Mouse (Mus musculus) ES-CJ7 (cell line): ENCODE results near the gene Uggt1.

Source experiments
- DNase-seq: peaks from one replicate; pipeline ENCODE4 v3.0.0; 2011; ENCODE audit warnings: low read depth, low spot score

Uggt1 gene

DNA sequence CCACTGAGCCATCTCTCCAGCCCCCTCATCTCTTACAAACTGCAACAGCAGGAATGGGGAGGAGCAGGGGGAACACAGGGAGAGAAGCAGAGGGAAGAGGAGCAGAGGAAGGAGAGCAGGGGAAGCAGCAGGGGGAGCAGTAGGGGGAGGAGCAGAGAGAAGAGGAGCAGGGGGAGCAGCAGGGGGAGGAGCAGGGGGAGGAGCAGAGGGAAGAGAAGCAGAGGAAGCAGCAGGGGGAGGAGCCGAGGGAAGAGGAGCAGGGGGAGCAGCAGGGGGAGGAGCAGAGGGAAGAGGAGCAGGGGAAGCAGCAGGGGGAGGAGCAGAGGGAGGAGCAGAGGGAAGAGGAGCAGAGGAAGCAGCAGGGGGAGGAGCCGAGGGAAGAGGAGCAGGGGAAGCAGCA lies 14.1 kb upstream of the Uggt1 start:
- DNase-seq = peak; percentile 68

DNA sequence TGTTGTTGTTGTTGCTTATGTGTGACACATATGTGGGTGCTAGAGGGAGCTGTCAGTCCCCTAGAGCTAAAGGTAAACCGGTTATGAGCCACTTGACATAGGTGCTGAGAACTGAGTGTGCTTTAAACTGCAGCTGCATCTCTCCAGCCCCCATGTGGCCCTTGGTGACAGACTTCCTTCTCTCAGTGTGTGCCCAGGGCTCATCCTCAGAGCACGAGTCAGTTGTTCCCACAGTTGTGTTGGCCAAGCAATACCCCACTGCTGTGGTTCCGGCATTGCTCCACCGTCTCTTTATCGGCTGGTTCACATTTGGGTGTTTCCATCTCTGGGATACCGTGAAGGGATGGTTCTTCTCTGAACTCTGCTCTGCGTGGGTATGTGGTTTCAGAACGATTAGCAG lies 12.8 kb upstream of the Uggt1 start:
- no peak for DNase-seq

DNA sequence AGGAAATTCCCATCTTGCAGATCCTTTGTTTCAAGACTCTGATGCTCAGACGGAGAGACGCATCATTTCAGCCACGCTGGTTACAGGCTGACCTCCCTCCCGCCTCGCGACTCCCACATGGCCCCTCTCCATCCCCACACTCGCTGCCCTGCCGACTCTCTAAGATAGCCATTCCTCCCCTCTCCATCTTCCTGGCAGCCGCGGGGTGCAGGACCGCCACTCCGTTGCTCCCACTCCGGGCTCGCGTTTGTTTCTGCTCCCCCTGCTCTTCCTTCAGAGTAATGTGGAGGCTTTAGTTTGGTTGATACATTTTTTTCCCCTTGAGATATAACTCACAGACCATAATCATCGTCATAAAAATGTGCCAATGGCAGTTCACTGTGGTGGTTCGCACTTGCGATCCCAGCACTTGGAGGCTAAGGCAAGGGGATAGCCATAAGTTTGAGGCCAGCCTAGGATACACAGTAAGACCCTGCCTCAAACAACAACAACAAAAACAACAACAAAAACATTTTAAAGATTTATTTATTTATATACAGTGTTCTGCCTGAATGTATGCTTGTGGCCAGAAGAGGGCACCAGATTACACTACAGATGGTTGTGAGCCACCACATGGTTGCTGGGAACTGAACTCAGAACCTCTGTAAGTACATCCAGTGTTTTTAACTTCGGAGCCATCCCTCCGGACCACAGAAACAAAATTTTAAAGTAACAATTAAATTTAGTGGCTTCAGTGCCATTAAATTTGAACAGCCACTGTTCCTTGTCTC lies 11.5 kb upstream of the Uggt1 start:
- peak; percentile 61 for DNase-seq

DNA sequence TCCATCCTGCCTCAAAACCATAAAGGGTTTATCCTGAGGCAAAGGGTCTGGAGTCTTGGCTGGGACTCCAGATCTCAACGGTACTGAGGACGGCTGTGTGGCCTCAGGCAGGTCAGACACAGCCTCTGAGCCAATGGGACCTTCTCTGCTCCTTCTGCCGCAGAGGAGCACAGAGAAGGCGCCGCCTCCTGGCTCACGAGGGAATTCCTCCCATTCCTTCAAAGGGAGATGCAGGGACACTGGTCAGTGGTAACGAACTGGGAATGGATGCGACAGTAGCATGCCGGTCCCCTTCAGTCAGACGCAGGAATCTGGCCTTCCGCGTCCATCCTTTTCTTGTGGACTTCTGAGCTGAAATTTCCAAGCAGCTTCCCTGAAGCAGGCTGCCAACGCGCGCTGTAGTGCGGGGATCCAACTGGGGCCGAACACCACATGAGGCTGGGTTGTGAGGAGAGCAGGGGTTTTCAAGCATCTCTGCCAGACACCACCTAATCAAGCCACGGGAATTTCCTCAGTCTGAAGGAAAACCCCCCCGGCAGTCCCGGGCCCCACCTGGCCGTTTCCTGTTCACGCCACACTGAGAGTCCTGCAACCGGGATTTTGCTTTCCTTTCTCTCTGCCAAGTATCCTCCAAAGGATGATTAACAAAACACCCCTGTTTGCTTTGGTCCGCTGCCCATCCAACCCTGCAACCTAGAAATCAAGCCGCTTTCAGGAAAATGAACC lies 10.3 kb upstream of the Uggt1 start:
- DNase-seq = peak; percentile 79

DNA sequence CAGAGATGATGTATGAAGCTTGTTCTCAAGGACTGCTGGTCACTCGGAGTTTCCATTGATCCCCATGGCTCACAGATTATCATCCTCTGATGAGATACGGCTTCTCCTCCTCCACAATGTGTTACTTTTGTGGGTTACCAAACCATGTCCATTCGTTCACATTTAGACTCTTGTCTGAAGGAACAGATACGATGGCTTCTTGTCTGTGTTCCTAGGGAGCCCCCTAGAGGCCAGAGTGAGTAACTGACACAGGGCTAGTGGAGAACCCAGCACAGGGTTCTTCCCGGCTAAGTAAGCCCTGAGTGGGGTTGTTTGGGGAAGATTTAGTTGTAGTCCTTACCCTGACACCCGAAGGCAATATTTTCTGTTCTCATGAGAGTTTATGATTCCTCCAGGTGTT lies 8.3 kb upstream of the Uggt1 start:
- DNase-seq = peak; percentile 89

DNA sequence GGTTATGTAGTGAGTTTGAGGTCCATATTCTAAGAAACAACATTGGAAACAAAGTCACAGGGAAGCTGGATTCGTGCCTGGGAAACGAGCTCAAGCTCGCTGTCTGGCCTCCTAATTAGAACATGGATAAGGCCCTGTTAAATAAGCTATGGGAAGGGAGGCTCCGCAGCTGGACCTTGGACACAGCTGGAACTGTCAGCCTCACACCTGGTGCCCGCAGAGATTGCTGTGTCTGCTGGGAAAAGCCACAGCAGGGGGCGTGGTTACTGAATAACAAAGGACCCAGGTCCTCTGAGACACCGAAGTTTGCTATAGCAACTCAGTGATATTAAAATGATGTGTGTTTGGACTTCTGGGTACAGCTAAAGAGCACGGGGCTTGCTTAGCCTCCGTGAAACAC lies 6.9 kb upstream of the Uggt1 start:
- peak; percentile 87 for DNase-seq

DNA sequence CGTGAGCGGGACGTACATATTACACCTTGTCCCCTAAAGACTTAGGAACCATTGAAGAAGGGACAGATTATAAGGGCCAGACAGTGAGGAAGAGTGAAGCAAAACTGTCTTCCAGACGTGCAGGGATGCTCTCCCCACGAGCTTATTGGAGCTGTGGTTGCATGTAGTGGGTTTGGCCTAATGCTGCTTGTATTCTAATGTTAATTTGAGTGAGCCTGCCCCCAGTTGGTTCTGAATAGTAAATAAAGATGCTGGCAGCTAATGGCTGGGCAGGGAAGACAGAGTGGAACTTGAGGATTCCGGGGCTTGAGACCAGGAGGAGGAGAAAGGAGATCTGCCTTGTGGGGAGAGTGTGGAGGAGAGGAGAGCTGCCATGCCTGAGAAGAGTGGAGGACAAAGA lies 2.2 kb upstream of the Uggt1 start:
- DNase-seq = peak; percentile 53

DNA sequence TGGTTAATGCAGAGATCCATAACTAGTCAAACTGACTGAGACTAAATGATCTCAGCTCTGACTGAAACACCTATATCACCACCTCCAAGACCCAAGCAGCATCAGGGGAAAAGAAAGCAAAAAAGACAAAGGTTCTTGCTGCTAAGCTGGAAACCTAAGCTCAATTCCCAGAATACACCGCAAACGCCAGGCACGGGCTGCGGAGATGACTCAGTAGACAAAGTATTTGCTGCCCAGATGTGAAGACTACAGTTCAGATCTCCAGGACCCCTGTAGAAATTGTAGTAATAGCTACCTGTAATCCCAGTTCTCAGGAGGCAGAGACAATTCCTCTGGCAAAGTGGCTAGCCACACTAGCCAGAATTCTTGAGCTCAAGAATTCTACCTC lies 302 bp upstream of the Uggt1 start:
- no peak for DNase-seq

DNA sequence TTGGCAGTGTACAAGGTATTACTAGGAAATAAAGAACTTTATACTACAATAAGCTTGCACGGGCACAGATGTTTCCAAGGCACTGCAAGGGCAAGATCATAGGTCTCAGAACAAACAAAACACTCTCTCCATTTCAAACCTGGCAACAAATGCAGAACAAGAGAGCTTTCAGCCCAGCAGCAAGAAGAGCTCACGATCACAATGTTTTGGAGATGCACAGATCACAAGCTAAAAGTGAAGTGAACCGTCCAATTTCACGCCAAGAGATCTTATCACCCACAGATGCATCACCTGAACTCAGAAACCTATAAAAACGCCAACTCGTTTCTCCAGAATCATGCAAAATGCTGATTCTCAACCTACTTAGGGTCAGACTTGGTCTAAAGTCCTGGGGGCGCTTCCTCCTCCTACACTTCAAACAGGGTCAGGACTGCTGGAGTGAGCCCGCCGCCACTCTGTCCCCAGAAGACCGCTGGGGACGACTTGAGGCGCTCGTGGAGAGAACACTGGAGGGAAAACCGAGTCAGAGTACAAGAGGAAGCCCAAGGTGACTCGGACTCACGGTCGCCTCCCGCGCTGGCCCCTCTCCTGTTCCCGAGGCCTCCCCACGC lies 968 bp downstream of the Uggt1 start:
- no peak for DNase-seq

DNA sequence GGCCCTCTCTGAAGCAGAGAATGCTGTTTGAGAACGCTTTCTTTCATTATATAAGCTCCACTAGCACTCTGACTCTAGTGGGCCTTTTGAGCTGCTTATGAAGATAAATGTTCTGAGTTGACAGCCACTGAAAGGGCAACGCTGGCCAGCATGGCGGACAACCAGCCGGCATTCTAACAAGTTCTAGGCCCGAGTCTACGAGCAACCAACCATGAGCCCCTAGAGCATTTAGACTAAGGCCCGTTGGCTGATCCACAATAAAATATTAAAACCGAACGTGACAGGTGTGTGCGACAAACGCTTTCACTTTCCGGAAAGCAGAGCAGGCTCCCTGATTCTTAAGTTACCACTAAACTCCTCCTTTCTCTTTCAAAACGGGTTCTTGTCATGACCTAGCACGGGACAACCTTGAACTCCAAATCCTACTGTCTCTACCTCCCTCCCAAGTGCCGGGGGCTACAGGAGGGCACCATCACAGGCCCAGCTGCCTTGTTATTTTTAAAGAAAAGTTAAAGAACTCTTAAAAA lies 2.6 kb downstream of the Uggt1 start:
- no peak for DNase-seq

DNA sequence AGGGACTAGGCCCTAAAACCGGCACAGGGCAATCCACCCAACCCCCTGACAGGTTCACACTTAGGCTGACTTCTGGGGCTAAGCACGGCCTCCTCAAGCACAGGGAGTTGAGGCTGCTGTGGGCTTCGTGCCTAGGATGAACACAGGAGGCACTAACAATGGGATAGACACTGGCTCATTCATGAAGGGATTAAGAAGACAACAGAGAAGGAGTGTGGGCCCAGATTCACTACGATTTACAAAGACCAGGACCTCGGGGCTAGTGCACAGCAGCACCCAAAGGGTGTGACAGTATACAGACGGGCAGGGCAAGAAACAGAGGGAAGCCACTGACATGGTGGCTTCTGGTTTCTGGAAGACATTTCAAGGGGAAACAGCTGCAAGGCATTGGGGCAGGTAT lies 4.3 kb downstream of the Uggt1 start:
- peak; percentile 65 for DNase-seq

DNA sequence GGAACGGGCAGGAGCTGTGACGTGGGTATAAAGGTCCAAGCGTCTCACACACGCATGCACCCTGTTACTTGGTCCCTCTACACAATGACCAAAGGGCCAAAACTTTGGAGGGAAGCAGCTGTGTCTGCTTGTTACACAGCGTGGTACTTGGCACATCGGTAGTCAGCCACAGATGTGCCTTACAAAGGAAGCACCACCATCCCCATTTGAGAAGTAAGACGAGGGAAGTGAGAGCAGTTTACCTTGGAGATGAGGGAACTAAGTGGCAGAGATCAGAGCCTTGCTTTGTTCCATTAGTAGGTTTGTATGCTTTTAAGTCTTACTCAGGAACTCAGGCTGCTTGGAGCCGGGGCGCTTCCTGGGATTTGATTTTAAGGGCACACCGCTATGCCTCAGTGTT lies 5.1 kb downstream of the Uggt1 start:
- DNase-seq = no peak

DNA sequence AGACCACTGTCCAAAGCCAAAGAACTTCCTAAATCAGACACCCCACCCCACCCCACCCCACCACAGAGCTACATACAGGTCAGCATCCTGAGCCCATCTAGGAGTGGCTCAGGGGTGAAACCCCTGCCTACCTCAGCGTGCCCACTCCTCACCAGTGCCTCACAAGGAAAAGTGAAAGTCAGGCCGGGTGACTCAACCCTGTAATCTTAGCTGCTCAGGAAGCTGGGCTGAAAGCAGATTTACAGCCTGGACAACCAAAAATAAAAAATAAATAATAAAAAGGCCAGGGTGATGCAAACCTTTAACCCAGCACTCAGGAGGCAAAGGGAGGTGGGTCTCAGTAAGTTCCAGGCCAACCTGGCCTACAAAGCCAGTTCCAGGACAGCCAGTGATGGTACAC lies 8.7 kb downstream of the Uggt1 start:
- no peak for DNase-seq

DNA sequence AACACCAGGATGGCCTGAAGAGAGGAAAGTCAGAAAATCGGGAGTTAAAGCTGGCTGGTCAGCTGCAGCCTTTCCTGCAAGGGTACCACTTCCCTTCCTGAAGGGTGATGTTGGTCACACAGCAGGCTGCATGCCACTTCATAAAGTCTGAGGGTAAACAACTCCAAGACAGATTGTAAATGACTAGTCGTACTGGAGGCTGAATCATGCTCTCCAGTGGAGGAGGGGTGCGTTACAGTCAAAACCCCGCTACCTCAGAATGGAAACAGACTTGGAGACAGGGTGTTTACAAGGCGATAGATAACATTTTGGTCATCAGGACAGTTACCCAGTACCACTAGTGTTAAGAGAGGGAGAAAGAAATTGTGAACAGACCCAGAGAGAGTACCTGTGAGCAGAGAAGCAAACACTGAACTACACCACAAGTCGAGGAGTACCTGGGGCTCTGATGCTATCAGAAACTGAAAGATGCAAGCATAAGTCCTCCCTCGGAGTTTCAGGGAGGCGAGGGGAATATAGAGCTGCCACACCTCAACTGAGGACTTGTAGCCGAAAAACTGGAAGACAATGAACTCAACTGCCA lies 9.4 kb downstream of the Uggt1 start:
- DNase-seq = no peak

DNA sequence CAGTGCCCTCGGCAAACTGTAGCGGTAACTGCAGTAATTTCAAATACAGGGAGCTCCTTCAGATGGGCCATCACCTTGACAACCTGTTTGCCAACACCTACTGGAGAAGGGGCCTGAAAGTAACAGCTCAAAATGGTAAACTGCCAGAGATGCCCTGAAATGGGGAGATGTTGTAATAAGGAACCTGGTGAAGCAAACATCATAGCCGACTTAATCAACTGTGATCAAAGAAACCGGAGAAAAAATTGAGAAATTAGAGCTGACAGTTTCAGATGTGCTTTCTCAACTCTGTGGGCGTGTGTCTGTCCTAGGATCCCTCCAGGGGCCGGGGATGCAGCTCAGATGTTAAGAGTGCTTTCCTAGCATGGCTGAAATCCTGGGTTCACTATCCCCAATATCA lies 11.3 kb downstream of the Uggt1 start:
- no peak for DNase-seq

DNA sequence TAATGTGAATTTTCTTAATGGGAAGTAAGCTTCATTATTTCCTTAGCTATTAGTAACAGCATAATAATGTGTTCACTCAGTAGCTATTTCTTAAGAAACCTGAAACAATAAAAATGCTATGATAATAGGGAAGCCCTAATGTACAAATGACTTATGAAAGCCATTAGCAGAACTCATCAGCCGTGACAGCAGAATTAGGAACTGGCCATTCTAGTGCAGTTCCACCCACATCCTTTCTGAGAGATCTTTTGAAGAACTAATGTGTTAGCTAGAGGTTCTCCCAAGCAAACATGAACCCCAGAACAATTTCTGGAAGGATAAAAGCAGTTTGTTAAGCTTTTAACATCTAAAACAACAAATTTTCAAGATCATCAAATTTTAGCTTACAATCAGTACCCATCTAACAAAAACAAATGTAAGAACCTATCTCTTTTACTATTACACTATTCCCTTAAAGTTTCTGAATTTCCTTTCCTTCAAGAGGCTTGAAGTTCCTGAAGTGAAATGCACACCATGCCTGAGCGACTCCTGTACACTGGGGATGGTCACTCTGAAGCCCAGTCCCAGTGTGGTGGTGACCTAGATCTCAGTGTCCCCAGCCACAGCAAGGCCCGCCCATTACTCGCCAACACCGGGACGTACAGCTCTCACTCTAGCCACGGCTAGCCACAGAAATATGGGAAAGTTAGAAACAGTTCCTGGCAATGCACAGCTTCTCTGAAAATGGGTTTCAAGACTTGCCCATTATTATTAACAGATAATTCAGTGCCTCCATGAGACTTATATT lies 13.4 kb downstream of the Uggt1 start:
- no peak for DNase-seq

DNA sequence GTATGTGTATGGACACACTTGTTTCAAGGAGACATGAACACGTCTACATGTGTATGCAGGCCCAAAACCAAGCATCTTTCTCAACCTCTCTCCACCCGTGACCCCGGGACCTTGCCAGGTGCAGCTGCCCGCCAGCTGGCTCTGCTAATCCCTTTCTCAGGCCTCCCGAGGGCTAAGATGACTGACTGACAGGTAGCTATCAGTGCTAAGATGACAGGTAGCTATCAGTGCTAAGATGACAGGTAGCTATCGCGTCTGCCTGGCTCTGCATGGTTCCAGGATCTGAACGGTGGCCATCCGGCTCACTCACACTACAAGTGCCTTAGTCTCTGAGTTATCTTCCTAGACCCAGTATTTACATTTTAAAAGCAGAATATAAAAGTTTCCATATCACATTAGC lies 16.1 kb downstream of the Uggt1 start:
- no peak for DNase-seq

DNA sequence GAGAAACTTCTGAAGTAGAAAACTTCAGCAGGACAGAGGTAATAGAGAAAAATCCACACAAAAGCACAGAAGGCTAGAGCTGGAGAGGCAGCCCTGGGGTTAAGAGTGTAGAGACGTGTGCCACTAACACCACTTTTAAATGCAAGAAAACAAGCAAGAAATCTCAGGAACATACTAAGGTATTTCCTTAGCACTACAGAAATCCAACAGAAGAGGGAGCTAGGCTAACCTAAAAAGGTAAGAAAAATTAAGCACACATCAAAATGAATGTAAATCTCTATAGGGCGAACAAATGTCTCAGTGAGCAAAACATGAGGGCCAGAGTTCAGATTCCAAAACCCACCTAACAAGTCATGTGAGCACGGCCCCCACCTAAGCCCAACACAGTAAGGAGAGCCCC lies 19.9 kb downstream of the Uggt1 start:
- DNase-seq = no peak

DNA sequence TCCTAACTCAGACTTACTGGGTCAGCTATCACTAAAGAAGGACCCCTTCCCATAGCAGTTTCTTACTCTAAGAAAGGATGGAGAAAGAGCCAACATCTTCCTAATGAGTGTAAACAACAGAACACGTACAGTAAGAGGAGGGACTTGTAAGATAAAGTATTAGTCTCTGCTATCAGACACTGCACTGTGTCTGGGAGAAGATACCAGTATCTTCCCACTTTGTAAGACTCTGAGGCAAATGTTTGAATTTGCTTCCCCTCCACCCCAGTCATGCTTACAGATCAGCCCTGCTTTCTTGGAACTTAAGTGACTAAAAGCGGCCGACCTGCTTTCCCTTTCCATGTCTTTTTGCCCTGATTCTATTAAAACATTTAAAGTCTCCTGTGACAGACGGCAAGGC lies 30.2 kb downstream of the Uggt1 start:
- DNase-seq = no peak

DNA sequence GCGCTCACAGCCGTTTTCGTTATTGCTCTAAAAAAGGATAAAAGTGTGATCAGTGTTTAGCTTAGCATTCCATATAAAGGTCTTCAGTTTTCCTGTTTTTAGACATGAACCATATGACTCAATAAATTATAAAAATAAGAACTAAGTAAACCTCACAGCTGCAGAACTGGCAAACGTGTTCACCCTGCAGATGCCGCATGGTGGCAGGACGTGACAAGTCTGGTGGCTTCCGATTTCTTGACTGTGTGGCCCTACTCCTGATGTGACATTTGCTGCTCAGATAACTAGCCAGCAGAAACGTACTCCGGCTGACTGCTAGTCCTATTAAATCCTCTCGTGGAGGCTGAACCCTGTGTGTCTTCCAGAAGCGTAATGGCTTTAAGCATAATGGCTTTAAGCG lies 42.8 kb downstream of the Uggt1 start:
- DNase-seq = no peak

DNA sequence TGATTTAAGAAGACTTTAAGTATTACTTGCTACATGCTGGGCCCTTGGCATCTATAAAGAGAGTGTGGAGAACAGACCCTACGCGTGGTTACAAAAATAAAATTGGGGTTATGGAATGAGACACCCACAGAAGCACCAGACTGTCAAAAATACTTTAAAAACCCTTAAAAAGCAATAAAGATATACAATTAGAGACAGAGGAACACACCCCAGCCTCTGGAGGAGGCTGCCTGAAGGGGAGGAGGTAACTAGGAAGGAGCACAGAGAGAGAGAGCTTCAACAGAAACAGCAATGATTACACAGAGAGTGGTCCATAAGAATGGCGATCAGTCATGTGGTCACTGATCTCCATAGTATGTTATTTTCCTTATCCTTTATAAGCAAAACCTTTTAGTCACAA lies 50.0 kb downstream of the Uggt1 start:
- DNase-seq = no peak

DNA sequence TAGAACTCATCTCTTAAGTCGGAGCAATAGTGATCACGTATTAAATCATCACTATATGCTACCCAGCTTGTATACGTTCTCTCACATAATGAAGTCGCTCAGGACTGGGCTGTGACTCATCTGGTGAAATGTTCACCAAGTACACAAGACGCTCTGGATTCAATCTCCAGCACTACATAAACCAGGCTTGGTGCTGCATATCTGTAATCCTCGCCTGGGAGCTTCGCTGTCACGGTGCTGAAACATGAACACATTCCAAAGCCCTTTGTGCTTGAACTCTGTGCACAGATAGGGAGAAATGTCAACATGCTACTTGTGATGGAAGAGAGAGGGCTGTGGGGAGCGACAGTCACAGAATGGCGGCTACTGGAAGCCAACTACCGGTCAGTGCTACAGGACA lies 52.6 kb downstream of the Uggt1 start:
- DNase-seq = no peak
